Mouse (Mus musculus) large intestine, adult 2 months (tissue): ENCODE data around the gene Rora. TPM values are rescaled to one million over a fixed set of nuclear protein-coding genes. Genes with fewer than 3 reads are reported as not detected.
A peak's percentile ranks its signal among the peaks of the same experiment; 100 is the strongest.

Source experiments
- DNase-seq: peaks from one replicate; pipeline ENCODE4 v3.0.0-alpha.2; 2012; ENCODE audit warnings: low read depth, low spot score
- WGBS: fragments of 180-500 bp; shearing (Covaris S2); methylation state at CpG from one replicate; pipeline ENCODE4 v1.1.7; 2018; 5-methylcytosine and 5-hydroxymethylcytosine counted together
- polyA plus RNA-seq: library from polyadenylated mRNA; depleted of rRNA; stranded (reverse); fragments of >200 nt; gene quantifications from 2 replicates; pipeline ENCODE4 v1.2.3, GENCODE M21; 2012

Rora gene
- polyA plus RNA-seq, 1 experiment, result 0.92 TPM

- no peak for DNase-seq
- 56% methylated on average over 5 of the region's 5 CpGs for WGBS
These were observed 32.0 kb downstream of the Rora start for GRCm38 (mm10) chr9:68685562-68685961.

GRCm38 (mm10) chr9:68687251-68687874 lies 33.8 kb downstream of the Rora start:
- DNase-seq, result no peak
- WGBS, result 52% methylated on average over 10 of the region's 10 CpGs

- no peak for DNase-seq
- 88% methylated on average over 2 of the region's 2 CpGs for WGBS
These were observed 34.6 kb downstream of the Rora start for GRCm38 (mm10) chr9:68688151-68688550.

- peak; percentile 7 for DNase-seq
- 30% methylated on average over 4 of the region's 4 CpGs for WGBS
These were observed 35.8 kb downstream of the Rora start for GRCm38 (mm10) chr9:68689351-68689750.

- WGBS, result 61% methylated on average over 4 of the region's 4 CpGs
- no peak for DNase-seq
These were observed 41.4 kb downstream of the Rora start for GRCm38 (mm10) chr9:68694889-68695495.

- no peak for DNase-seq
- 70% methylated on average over 16 of the region's 16 CpGs for WGBS
These were observed 41.9 kb downstream of the Rora start for GRCm38 (mm10) chr9:68695496-68695969.

- WGBS, result 83% methylated on average over 3 of the region's 3 CpGs
- no peak for DNase-seq
These were observed 42.9 kb downstream of the Rora start for GRCm38 (mm10) chr9:68696425-68696956.

- DNase-seq, result no peak
- WGBS, result 95% methylated on average over 1 of the region's 1 CpGs
These were observed 45.8 kb downstream of the Rora start for GRCm38 (mm10) chr9:68699341-68699740.

GRCm38 (mm10) chr9:68699856-68700255 lies 46.3 kb downstream of the Rora start:
- DNase-seq, result no peak

GRCm38 (mm10) chr9:68707636-68708035 lies 54.0 kb downstream of the Rora start:
- DNase-seq, result no peak
- WGBS, result 54% methylated on average over 5 of the region's 5 CpGs

More at GRCm38 (mm10) chr9:68699856-68700255, 46.3 kb downstream of the Rora start:
- WGBS, result 81% methylated on average over 4 of the region's 4 CpGs

- 86% methylated on average over 8 of the region's 8 CpGs for WGBS
- no peak for DNase-seq
These were observed 55.6 kb downstream of the Rora start for GRCm38 (mm10) chr9:68709232-68709631.

GRCm38 (mm10) chr9:68710893-68711654 lies 57.5 kb downstream of the Rora start:
- WGBS, result 58% methylated on average over 14 of the region's 14 CpGs

GRCm38 (mm10) chr9:68716961-68717360 lies 63.4 kb downstream of the Rora start:
- DNase-seq, result no peak
- whole genome bisulfite sequencing, result 25% methylated on average over 5 of the region's 5 CpGs

More at GRCm38 (mm10) chr9:68710893-68711654, 57.5 kb downstream of the Rora start:
- DNase-seq, result no peak

GRCm38 (mm10) chr9:68718427-68718826 lies 64.8 kb downstream of the Rora start:
- WGBS, result 76% methylated on average over 6 of the region's 6 CpGs
- no peak for DNase-seq

- 85% methylated on average over 9 of the region's 9 CpGs for WGBS
- DNase-seq, result no peak
These were observed 65.7 kb downstream of the Rora start for GRCm38 (mm10) chr9:68719286-68719685.

GRCm38 (mm10) chr9:68724636-68725285 lies 71.2 kb downstream of the Rora start:
- WGBS, result 58% methylated on average over 8 of the region's 8 CpGs
- no peak for DNase-seq

- WGBS, result 84% methylated on average over 11 of the region's 11 CpGs
- DNase-seq, result no peak
These were observed 73.7 kb downstream of the Rora start for GRCm38 (mm10) chr9:68727166-68727855.

- no peak for DNase-seq
- WGBS, result 91% methylated on average over 1 of the region's 1 CpGs
These were observed 77.9 kb downstream of the Rora start for GRCm38 (mm10) chr9:68731438-68731837.

GRCm38 (mm10) chr9:68732929-68733328 lies 79.3 kb downstream of the Rora start:
- no peak for DNase-seq
- 87% methylated on average over 4 of the region's 4 CpGs for WGBS
